Mouse (Mus musculus) heart, adult 2 months (tissue): ENCODE results near the gene Hspb11.

Source experiments
- CTCF ChIP-seq: fragments of 200-600 bp; IDR thresholded peaks from 2 replicates; pipeline ENCODE4 v1.8.1; 2022; ENCODE audit warnings: antibody characterized with exemption, mild to moderate bottlenecking, moderate library complexity
- POLR2A ChIP-seq: fragments of 200-500 bp; IDR thresholded peaks from 2 replicates; pipeline ENCODE4 v1.6.1; 2011; ENCODE audit warnings: mild to moderate bottlenecking, low read depth, low read length, control low read depth; ENCODE audit not compliant: insufficient read depth

- TF ChIP-seq POLR2A (no peak), CTCF (no peak)
Measured at GRCm38 (mm10) chr4:107323113-107323512, 69.7 kb downstream of the Hspb11 start.
